Mouse (Mus musculus) limb, embryonic 13.5 days (tissue): ENCODE measurements at regions not wholly inside any gene's neighbourhood (a gene's known extent, or its start where the extent isn't known, plus 50 kb on each side); places are given as distances from the start of the nearest gene placed in this dataset.

Experiments used
- ATAC-seq: fragments of 200-750 bp; cut with Nextera tagmentation; 2 replicates; pipeline ENCODE4 v1.8.0; 2017; ENCODE audit warnings: low read depth, moderate number of reproducible peaks, moderate TSS enrichment; ENCODE audit not compliant: low FRiP score
- H3K27ac ChIP-seq: fragments of 300-500 bp; sonication (generic); 2 replicates; pipeline ENCODE4 v1.5.1; 2015; ENCODE audit warnings: inconsistent platforms, mild to moderate bottlenecking, moderate library complexity
- H3K27me3 ChIP-seq: fragments of 300-500 bp; sonication (generic); 2 replicates; pipeline ENCODE4 v1.6.1; 2015; ENCODE audit warnings: mild to moderate bottlenecking, inconsistent platforms
- H3K36me3 ChIP-seq: fragments of 300-500 bp; sonication (generic); 2 replicates; pipeline ENCODE4 v1.6.1; 2015; ENCODE audit warnings: inconsistent platforms, mild to moderate bottlenecking, moderate library complexity
- H3K4me1 ChIP-seq: fragments of 300-500 bp; sonication (generic); 2 replicates; pipeline ENCODE4 v1.6.1; 2015; ENCODE audit warnings: inconsistent platforms
- H3K4me2 ChIP-seq: fragments of 300-500 bp; sonication (generic); replicated peaks from 2 replicates; pipeline ENCODE4 v1.6.1; 2015; ENCODE audit warnings: inconsistent platforms, mild to moderate bottlenecking, moderate library complexity
- H3K4me3 ChIP-seq: fragments of 300-500 bp; sonication (generic); 2 replicates; pipeline ENCODE4 v1.5.1; 2015; ENCODE audit warnings: moderate library complexity, mild to moderate bottlenecking, inconsistent platforms
- H3K9ac ChIP-seq: fragments of 300-500 bp; sonication (generic); 2 replicates; pipeline ENCODE4 v1.6.1; 2015; ENCODE audit warnings: mild to moderate bottlenecking, inconsistent platforms
- H3K9me3 ChIP-seq: fragments of 300-500 bp; sonication (generic); 2 replicates; pipeline ENCODE4 v1.6.1; 2016; ENCODE audit warnings: inconsistent platforms
- WGBS: fragments of 180-500 bp; shearing (Covaris S2); methylation state at CpG from one replicate; pipeline ENCODE4 v1.1.7; 2015; 5-methylcytosine and 5-hydroxymethylcytosine counted together

DNA sequence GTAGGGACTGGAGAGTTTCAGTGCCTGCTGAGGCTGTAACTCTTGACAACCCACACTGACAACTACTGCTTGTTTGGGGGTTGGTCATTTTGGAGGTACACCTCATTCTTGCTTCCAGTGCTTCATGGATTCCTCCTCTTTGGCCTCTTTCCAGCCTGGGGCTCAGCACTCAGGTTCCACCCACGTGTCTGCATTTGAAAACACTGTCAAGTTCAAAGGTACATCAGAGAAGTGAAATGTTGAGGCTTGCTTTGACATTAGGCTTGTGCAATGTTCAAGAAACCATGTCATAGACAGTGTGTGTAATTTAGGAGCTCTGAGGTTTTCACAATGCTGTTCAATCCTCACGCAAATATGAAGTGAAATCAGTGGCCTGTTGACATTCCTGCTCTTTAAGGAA lies 304.5 kb downstream of the Sox11 start:
- H3K36me3 ChIP-seq = no peaks in the 10 kb centered on the region
- H3K9ac ChIP-seq = no peak overlapping the region
- no peaks in the 10 kb centered on the region for H3K27me3 ChIP-seq
- no peak overlapping the region for H3K4me3 ChIP-seq
- H3K9me3 ChIP-seq = no peaks in the 10 kb centered on the region
- 70% methylated on average over 2 of the region's 2 CpGs for whole genome bisulfite sequencing
- no peak overlapping the region for H3K4me2 ChIP-seq
- H3K4me1 ChIP-seq = no peaks in the 10 kb centered on the region
- ATAC-seq = no peak
- no peak overlapping the region for H3K27ac ChIP-seq

DNA sequence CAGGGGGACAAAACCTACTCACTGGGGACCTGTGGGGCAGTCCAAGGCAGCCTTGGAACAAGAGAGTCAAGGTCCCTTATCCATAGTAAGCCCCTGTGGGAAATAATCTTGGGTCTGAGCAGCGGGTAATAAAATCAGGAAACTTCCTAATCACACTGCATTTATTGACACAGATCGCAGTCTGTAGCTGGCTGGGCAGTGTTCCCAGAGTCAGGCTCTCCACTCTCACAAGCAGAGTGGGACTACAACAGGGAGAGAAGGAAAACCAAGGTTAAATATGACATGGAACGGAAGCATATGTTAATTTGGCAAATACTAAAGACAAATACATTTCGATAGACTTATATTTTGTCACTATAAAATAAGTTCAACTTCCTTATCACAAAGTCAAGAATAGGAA lies 322.6 kb downstream of the Sox11 start:
- no peak for ATAC-seq

GRCm38 (mm10) chr12:27018366-27018765 lies 324.0 kb downstream of the Sox11 start:
- no peak for ATAC-seq
- H3K36me3 ChIP-seq = no peaks in the 10 kb centered on the region
- no peaks in the 10 kb centered on the region for H3K9me3 ChIP-seq
- WGBS = 46% methylated on average over 7 of the region's 7 CpGs
- H3K27ac ChIP-seq = no peak overlapping the region
- H3K9ac ChIP-seq = no peak overlapping the region
- peaks cover 21% of the 10 kb centered on the region for H3K4me1 ChIP-seq
- H3K27me3 ChIP-seq = no peaks in the 10 kb centered on the region
- H3K4me3 ChIP-seq = no peak overlapping the region
- peak overlapping the region; percentile 25; the same call in 1 of the 2 replicates for H3K4me2 ChIP-seq

More for the DNA sequence above, 322.6 kb downstream of the Sox11 start:
- WGBS = 46% methylated on average over 4 of the region's 4 CpGs
- peaks cover 21% of the 10 kb centered on the region for H3K4me1 ChIP-seq
- no peak overlapping the region for H3K27ac ChIP-seq
- no peaks in the 10 kb centered on the region for H3K36me3 ChIP-seq
- no peaks in the 10 kb centered on the region for H3K27me3 ChIP-seq
- no peak overlapping the region; the same call in 1 of the 2 replicates for H3K9ac ChIP-seq
- H3K4me3 ChIP-seq = no peak overlapping the region
- no peak overlapping the region for H3K4me2 ChIP-seq
- no peaks in the 10 kb centered on the region for H3K9me3 ChIP-seq

GRCm38 (mm10) chr12:26999287-26999686 lies 343.1 kb downstream of the Sox11 start:
- ATAC-seq = no peak
- Histone ChIP-seq H3K9me3 (no peaks in the 10 kb centered on the region), H3K27ac (no peak overlapping the region), H3K4me2 (no peak overlapping the region), H3K4me3 (no peak overlapping the region), H3K9ac (no peak overlapping the region), H3K36me3 (no peaks in the 10 kb centered on the region), H3K27me3 (no peaks in the 10 kb centered on the region), H3K4me1 (peaks cover 3% of the 10 kb centered on the region; the same call in 1 of the 2 replicates)

GRCm38 (mm10) chr12:26976284-26977065 lies 365.9 kb downstream of the Sox11 start:
- ATAC-seq = no peak
- Histone ChIP-seq H3K4me3 (no peak overlapping the region), H3K27me3 (no peaks in the 10 kb centered on the region), H3K36me3 (no peaks in the 10 kb centered on the region), H3K9me3 (no peaks in the 10 kb centered on the region), H3K4me1 (peaks cover 21% of the 10 kb centered on the region), H3K9ac (no peak overlapping the region), H3K4me2 (no peak overlapping the region), H3K27ac (0 out of 2 replicates have a peak overlapping the region, but pooled peaks have one; percentile 44)
- 26% methylated on average over 8 of the region's 8 CpGs for WGBS

GRCm38 (mm10) chr12:26972495-26973113 lies 369.8 kb downstream of the Sox11 start:
- WGBS = 46% methylated on average over 4 of the region's 4 CpGs
- Histone ChIP-seq H3K9me3 (no peaks in the 10 kb centered on the region), H3K4me2 (no peak overlapping the region), H3K36me3 (no peaks in the 10 kb centered on the region), H3K4me3 (no peak overlapping the region), H3K4me1 (peaks cover 26% of the 10 kb centered on the region), H3K27me3 (no peaks in the 10 kb centered on the region), H3K9ac (no peak overlapping the region), H3K27ac (no peak overlapping the region)
- no peak for ATAC-seq

DNA sequence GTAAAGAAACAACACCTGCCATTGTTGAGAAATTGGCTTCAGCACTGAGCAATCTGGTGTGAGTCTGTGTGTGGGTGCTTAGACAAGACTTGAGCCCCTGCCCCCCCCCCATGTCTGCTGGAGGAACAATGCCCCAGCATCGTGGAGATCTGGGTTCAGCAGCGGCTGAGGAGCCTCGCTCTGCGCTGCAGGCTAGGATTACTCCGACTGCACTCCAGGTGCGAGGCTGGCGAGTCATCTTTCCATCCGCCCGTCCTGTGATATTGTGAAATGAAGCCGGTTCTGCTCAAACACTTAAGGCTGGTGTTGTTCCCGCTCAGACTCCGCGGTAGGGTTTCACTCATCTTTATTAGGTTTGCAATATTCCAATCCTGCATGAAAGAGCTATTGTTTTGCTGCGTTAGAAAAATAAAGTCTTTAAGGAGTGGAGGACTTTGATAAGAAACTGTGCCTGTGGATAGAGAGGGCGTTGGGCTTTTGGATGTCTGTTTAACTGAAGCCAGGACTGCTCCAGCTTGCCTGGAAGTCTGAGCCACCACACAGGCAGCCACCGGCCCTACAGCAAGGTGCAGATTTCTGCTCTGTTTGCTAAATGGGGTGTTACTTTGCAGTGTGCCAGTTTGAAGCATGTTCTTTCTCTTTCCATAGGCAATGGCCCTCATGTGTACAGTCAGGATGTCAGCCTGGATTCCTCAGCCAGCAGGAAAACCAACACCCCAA lies 375.2 kb downstream of the Sox11 start:
- H3K4me3 ChIP-seq = no peak overlapping the region
- peak overlapping the region; percentile 39 for H3K4me2 ChIP-seq
- peak overlapping the region; percentile 49 for H3K27ac ChIP-seq
- peak; percentile 36; the same call in 1 of the 2 replicates for ATAC-seq
- H3K4me1 ChIP-seq = peaks cover 41% of the 10 kb centered on the region
- no peaks in the 10 kb centered on the region for H3K9me3 ChIP-seq
- no peaks in the 10 kb centered on the region for H3K36me3 ChIP-seq
- no peaks in the 10 kb centered on the region for H3K27me3 ChIP-seq
- WGBS = 31% methylated on average over 16 of the region's 16 CpGs
- no peak overlapping the region for H3K9ac ChIP-seq

GRCm38 (mm10) chr12:26963917-26964316 lies 378.5 kb downstream of the Sox11 start:
- no peak overlapping the region for H3K9ac ChIP-seq
- no peak overlapping the region for H3K27ac ChIP-seq
- H3K4me1 ChIP-seq = peaks cover 41% of the 10 kb centered on the region
- no peaks in the 10 kb centered on the region for H3K9me3 ChIP-seq
- no peaks in the 10 kb centered on the region for H3K27me3 ChIP-seq
- ATAC-seq = no peak
- no peak overlapping the region for H3K4me3 ChIP-seq
- H3K4me2 ChIP-seq = no peak overlapping the region
- no peaks in the 10 kb centered on the region for H3K36me3 ChIP-seq

GRCm38 (mm10) chr12:26939831-26940230 lies 402.5 kb downstream of the Sox11 start:
- Histone ChIP-seq H3K4me3 (no peak overlapping the region), H3K36me3 (no peaks in the 10 kb centered on the region), H3K9ac (no peak overlapping the region), H3K27ac (no peak overlapping the region), H3K9me3 (peaks cover 6% of the 10 kb centered on the region), H3K4me1 (no peaks in the 10 kb centered on the region), H3K4me2 (no peak overlapping the region), H3K27me3 (no peaks in the 10 kb centered on the region)
- no peak for ATAC-seq
- WGBS = 18% methylated on average over 2 of the region's 2 CpGs

DNA sequence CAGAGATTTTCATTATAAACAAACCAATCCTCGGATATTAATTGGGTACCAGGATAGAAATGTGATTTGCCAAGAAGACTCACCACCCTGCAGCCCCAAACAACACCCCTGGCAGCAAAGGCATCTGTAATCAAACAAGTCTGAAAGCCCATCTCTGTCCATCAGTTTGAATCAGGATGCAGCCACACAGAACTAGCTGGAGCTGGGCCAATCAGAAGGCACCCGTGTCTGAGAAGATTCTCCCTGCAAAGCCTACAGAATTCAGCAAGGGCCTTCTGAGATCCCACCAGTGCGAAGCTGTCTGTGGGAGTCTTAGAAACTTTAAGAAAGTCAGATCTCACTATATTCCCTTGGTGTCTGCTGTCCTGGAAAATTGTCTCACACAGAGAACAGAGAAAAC lies 404.5 kb downstream of the Sox11 start:
- Histone ChIP-seq H3K9ac (no peak overlapping the region), H3K27ac (no peak overlapping the region), H3K27me3 (no peaks in the 10 kb centered on the region), H3K9me3 (peaks cover 6% of the 10 kb centered on the region), H3K4me1 (no peaks in the 10 kb centered on the region), H3K4me3 (no peak overlapping the region), H3K4me2 (no peak overlapping the region), H3K36me3 (no peaks in the 10 kb centered on the region)
- ATAC-seq = no peak
- WGBS = 76% methylated on average over 3 of the region's 3 CpGs

- WGBS = 46% methylated on average over 5 of the region's 5 CpGs
- Histone ChIP-seq H3K4me1 (no peaks in the 10 kb centered on the region), H3K4me2 (no peak overlapping the region), H3K27ac (no peak overlapping the region), H3K4me3 (no peak overlapping the region), H3K9ac (no peak overlapping the region), H3K27me3 (no peaks in the 10 kb centered on the region), H3K36me3 (no peaks in the 10 kb centered on the region), H3K9me3 (peaks cover 6% of the 10 kb centered on the region)
- no peak for ATAC-seq
Measured at GRCm38 (mm10) chr12:26936696-26937458, 405.5 kb downstream of the Sox11 start.
